ENCODE assay signal across 10 mouse cellular contexts in the genomic region with DNA sequence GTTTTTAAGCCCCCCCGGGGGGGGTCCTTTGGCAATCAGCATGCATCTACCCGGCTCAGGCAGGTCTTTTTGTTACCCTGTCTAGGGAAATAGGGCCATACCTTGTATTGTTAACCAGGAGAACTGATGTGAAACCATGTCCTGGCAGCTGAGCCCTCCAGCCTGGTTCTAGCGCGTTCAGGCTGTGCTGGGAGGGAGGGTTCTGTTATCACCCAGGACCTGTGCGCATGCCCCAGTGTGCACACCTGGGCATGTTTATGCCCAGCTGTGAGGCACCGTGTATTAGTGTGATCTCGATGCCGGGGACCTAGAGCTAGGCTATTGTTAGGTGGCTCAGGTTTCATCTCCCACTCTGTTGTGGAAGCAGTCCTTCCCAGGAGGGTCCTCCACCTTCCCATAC. TPM values are rescaled to one million over a fixed set of nuclear protein-coding genes. Genes with fewer than 3 reads are reported as not detected.
DNase-seq lines count a peak whose midpoint lies in the region; ATAC-seq and TF ChIP-seq lines count a peak whose summit lies in the region.
"Had no signal": no experiment of that assay in that cellular context is flagged by ENCODE, and none has a peak within 500 bp of the region (broad histone marks: within the 10 kb centered on the region; RNA-seq: fewer than 3 reads in every experiment).

No protein-coding gene starts in this region.

- H3ac ChIP-seq in myocyte (ENCODE audit: control insufficient read depth, insufficient read length): no peak overlapping the region

- H3K4me1 ChIP-seq in kidney, embryonic 16.5 days (ENCODE audit: insufficient read depth, low read length): peaks cover 79% of the 10 kb centered on the region
- H3K4me1 ChIP-seq in embryonic facial prominence, embryonic 12.5 days: peaks cover 80% of the 10 kb centered on the region

- H3K27ac ChIP-seq in kidney, embryonic 16.5 days (ENCODE audit: low read length): peak overlapping the region; percentile 91
- 0 out of 2 replicates have a peak overlapping the region, but pooled peaks have one; percentile 38 for H3K27ac ChIP-seq in embryonic facial prominence, embryonic 12.5 days

- no peak for ATAC-seq in kidney, embryonic 16.5 days (ENCODE audit: low FRiP score, low TSS enrichment)
- no peak for ATAC-seq in embryonic facial prominence, embryonic 12.5 days (ENCODE audit: insufficient number of reproducible peaks, insufficient read depth, low FRiP score, low TSS enrichment)
- no peak for ATAC-seq in monocyte, adult 5-6 weeks (replicated peaks; ENCODE audit: insufficient number of reproducible peaks, low FRiP score, low TSS enrichment, poor library complexity, severe bottlenecking)

- H3K4me2 ChIP-seq in kidney, embryonic 16.5 days (replicated peaks; ENCODE audit: low read depth, low read length): peak overlapping the region; percentile 100
- peak overlapping the region; percentile 99 for H3K4me2 ChIP-seq in embryonic facial prominence, embryonic 12.5 days (replicated peaks)
- peak overlapping the region; percentile 77 for H3K4me2 ChIP-seq in myocyte (ENCODE audit: low read depth)

- no peak for DNase-seq in kidney, adult 8-10 months
- peak; percentile 65 for DNase-seq in induced T-regulatory cell, adult 2 months (ENCODE audit: low read depth)
- DNase-seq in gastrocnemius, postnatal 10 days: no peak
- DNase-seq in urinary bladder, postnatal 25 days (ENCODE audit: low spot score): no peak

- peak overlapping the region; percentile 82 for H3K9ac ChIP-seq in kidney, embryonic 16.5 days (replicated peaks; ENCODE audit: low read length)
- H3K9ac ChIP-seq in embryonic facial prominence, embryonic 12.5 days: peak overlapping the region; percentile 80; the same call in 1 of the 2 replicates

- peak overlapping the region; percentile 67 for H3K4me3 ChIP-seq in kidney, embryonic 16.5 days (ENCODE audit: low read length)
- peak overlapping the region; percentile 57 for H3K4me3 ChIP-seq in embryonic facial prominence, embryonic 12.5 days
- peak overlapping the region; percentile 72 for H3K4me3 ChIP-seq in myocyte

- H3K9me3 ChIP-seq in kidney, embryonic 16.5 days (ENCODE audit: low read length): no peaks in the 10 kb centered on the region
- H3K9me3 ChIP-seq in embryonic facial prominence, embryonic 12.5 days: no peaks in the 10 kb centered on the region

- H3K36me3 ChIP-seq in kidney, embryonic 16.5 days (ENCODE audit: insufficient read depth, low read length): peaks cover 2% of the 10 kb centered on the region; the same call in 1 of the 2 replicates
- H3K36me3 ChIP-seq in embryonic facial prominence, embryonic 12.5 days: peaks cover 16% of the 10 kb centered on the region
- no peaks in the 10 kb centered on the region for H3K36me3 ChIP-seq in myocyte (ENCODE audit: control insufficient read depth, insufficient read depth)

- H3K79me2 ChIP-seq in myocyte (ENCODE audit: control insufficient read depth, insufficient read depth): peaks cover 58% of the 10 kb centered on the region

- no peaks in the 10 kb centered on the region for H3K27me3 ChIP-seq in kidney, embryonic 16.5 days (ENCODE audit: insufficient read depth, low read length)
- H3K27me3 ChIP-seq in embryonic facial prominence, embryonic 12.5 days: no peaks in the 10 kb centered on the region
- H3K27me3 ChIP-seq in myocyte (ENCODE audit: control insufficient read depth, insufficient read depth, insufficient read length): no peaks in the 10 kb centered on the region

- TF ChIP-seq POLR2A in myocyte (IDR thresholded peaks at IDR 0.05; ENCODE audit: insufficient read length, low read depth): no peak

- 6% methylated on average over 8 of the region's 8 CpGs for WGBS in kidney, embryonic 16.5 days
- 6% methylated on average over 8 of the region's 8 CpGs for WGBS in embryonic facial prominence, embryonic 12.5 days

TF ChIP-seq in myocyte, 11 proteins besides CTCF, POLR2A, EP300 and RAD21:
- no peak for TF ChIP-seq TCF3 (IDR thresholded peaks at IDR 0.05; ENCODE audit: insufficient read length, low read depth)
- TF ChIP-seq E2F4 (IDR thresholded peaks at IDR 0.05; ENCODE audit: insufficient read depth): no peak
- no peak for TF ChIP-seq CEBPB (IDR thresholded peaks at IDR 0.05; ENCODE audit: insufficient read depth, poor library complexity, severe bottlenecking)
- no peak for TF ChIP-seq REST (IDR thresholded peaks at IDR 0.05; ENCODE audit: insufficient read depth, insufficient read length)
- TF ChIP-seq MYOG (IDR thresholded peaks at IDR 0.05; ENCODE audit: control insufficient read depth in 1 of 3, insufficient read depth in 1 of 3, insufficient read length in 2 of 3, low read depth in 2 of 3): no peak
- peak; percentile 50 for TF ChIP-seq POLR2AphosphoS2 (IDR thresholded peaks at IDR 0.05; ENCODE audit: insufficient read length, low read depth)

RNA-seq across cellular contexts. Expression of a gene that starts 21.1 kb away (rescaled TPM):
- 0.59 TPM in 1 of 2 replicates, not detected in the other for polyA plus RNA-seq in kidney, embryonic 16.5 days (2015; fragmentation: Nextera tagmentation; extraction: Ambion mirVana)
- 0.73 and 1.4 TPM in 2 replicates for polyA plus RNA-seq in embryonic facial prominence, embryonic 12.5 days (2016; fragmentation: Nextera tagmentation; extraction: Ambion mirVana)
- polyA plus RNA-seq in myocyte (2012; fragmentation: generic; extraction: Trizol): 0.05 TPM
- total RNA-seq in gastrocnemius, postnatal 10 days (2021): not detected
- total RNA-seq in monocyte, adult 5-6 weeks (2017): not detected in 3 replicates
- total RNA-seq: adrenal gland, adult 18-20 months; neutrophil, adult 5-6 weeks had no signal

RNA-seq across cellular contexts. Expression of a gene that starts 34.1 kb away (rescaled TPM):
- 31.4 and 32.5 TPM in 2 replicates for polyA plus RNA-seq in kidney, embryonic 16.5 days (2015; fragmentation: Nextera tagmentation; extraction: Ambion mirVana)
- polyA plus RNA-seq in embryonic facial prominence, embryonic 12.5 days (2016; fragmentation: Nextera tagmentation; extraction: Ambion mirVana): 48.8 and 49.2 TPM in 2 replicates
- polyA plus RNA-seq in myocyte (2012; fragmentation: generic; extraction: Trizol): 27.3 TPM
- 10 to 100 TPM; 22.6 to 31.5 TPM for total RNA-seq in gastrocnemius, postnatal 10 days (2021)
- total RNA-seq in monocyte, adult 5-6 weeks (2017): 61.0 to 76.9 TPM (median 62.9 TPM) in 3 replicates

RNA-seq across cellular contexts. Expression of a gene that starts 54.2 kb away (rescaled TPM):
- polyA plus RNA-seq in kidney, embryonic 16.5 days (2015; fragmentation: Nextera tagmentation; extraction: Ambion mirVana): 36.2 and 38.6 TPM in 2 replicates
- polyA plus RNA-seq in embryonic facial prominence, embryonic 12.5 days (2016; fragmentation: Nextera tagmentation; extraction: Ambion mirVana): 33.1 and 34.7 TPM in 2 replicates
- polyA plus RNA-seq in myocyte (2012; fragmentation: generic; extraction: Trizol): 2.6 TPM
- total RNA-seq in gastrocnemius, postnatal 10 days (2021): 1 to 10 TPM; 2.3 to 3.5 TPM
- 0.67 to 1.7 TPM (median 0.75 TPM) in 3 replicates for total RNA-seq in monocyte, adult 5-6 weeks (2017)
